Mouse (Mus musculus) bone marrow, adult 2 months (tissue): Measurements from ENCODE around the gene Disp1.

Experiments
- CTCF ChIP-seq: fragments of 200-500 bp; IDR thresholded peaks from 2 replicates; pipeline ENCODE4 v1.5.1; 2011; ENCODE audit warnings: low read length, control low read depth; ENCODE audit not compliant: control insufficient read depth, insufficient read depth
- POLR2A ChIP-seq: fragments of 200-500 bp; IDR thresholded peaks from 2 replicates; pipeline ENCODE4 v1.6.1; 2011; ENCODE audit warnings: low read depth, mild to moderate bottlenecking, control low read depth, low read length, borderline replicate concordance; ENCODE audit not compliant: control insufficient read depth

- TF ChIP-seq POLR2A (peak; percentile 36; the same call in 1 of the 2 replicates), CTCF (no peak)
Observed at GRCm38 (mm10) chr1:183220796-183221718, at the start of gene Disp1.
